Mouse (Mus musculus) liver, adult 2 months (tissue): ENCODE data around the gene Uchl1.

Experiments
- CTCF ChIP-seq: fragments of 200-500 bp; IDR thresholded peaks from 2 replicates; pipeline ENCODE4 v1.5.1; 2011; ENCODE audit warnings: low read depth, low read length, control low read depth
- POLR2A ChIP-seq: fragments of 200-500 bp; IDR thresholded peaks from 2 replicates; pipeline ENCODE4 v1.6.1; 2011; ENCODE audit warnings: low read length, control low read depth; ENCODE audit not compliant: insufficient read depth; ENCODE audit errors: extremely low read depth

DNA sequence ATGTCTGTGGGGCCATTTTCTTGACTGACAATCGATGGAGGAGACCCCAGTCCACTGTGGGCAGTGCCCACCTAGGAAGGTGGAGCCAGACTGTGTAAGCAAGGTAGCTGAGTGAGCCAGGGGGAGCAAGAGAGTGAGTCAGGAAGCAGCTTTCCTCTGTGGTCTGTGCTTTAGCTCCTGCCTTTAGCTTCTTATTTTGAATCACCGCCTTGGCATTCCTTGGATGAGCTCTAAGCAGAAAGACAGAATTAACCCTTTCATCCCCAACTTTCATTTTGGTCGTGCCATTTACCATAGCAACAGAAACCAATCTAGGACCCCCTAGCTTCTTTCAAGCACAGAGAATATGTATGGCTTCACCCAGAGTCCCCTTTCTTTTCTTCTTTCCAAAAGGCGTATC lies 42.0 kb downstream of the Uchl1 start:
- TF ChIP-seq CTCF (no peak), POLR2A (no peak)
